Mouse (Mus musculus): ENCODE results near the gene Crybg3. TPM values are rescaled to one million over a fixed set of nuclear protein-coding genes. Genes with fewer than 3 reads are reported as not detected.

Gene Crybg3
- polyA plus RNA-seq, 1 experiment from 2014 or later = 13.8 TPM

Other genes starting within 250 kb of the Crybg3 start
- gene Olfr209, start 237.0 kb downstream of the Crybg3 start, polyA plus RNA-seq (2015; fragmentation: Nextera tagmentation; extraction: Ambion mirVana) = not detected in 2 replicates
- not detected in 2 replicates for gene Gabrr3, start 193.6 kb downstream of the Crybg3 start, polyA plus RNA-seq (2015; fragmentation: Nextera tagmentation; extraction: Ambion mirVana)
- gene Riox2, start 129.2 kb downstream of the Crybg3 start, polyA plus RNA-seq (2015; fragmentation: Nextera tagmentation; extraction: Ambion mirVana) = 33.4 and 34.3 TPM in 2 replicates
- 25.6 and 26.9 TPM in 2 replicates for gene Arl6, start 38.4 kb upstream of the Crybg3 start, polyA plus RNA-seq (2015; fragmentation: Nextera tagmentation; extraction: Ambion mirVana)